Mouse (Mus musculus): ENCODE data around the gene Rps8.
A peak's percentile ranks its signal among the peaks of the same experiment; 100 is the strongest.

- TF ChIP-seq POLR2A (IDR thresholded peaks at IDR 0.05; ENCODE audit: control insufficient read depth, low read depth, low read length) = no peak
- peak; percentile 64; the same call in 1 of the 2 replicates for TF ChIP-seq CTCF (IDR thresholded peaks at IDR 0.05; ENCODE audit: control insufficient read depth, insufficient read depth, insufficient replicate concordance, low read depth, low read length)
These were observed 33.4 kb upstream of the Rps8 start for GRCm38 (mm10) chr4:117189382-117189855.

Data from testis, adult 2 months (tissue).